Mouse (Mus musculus): ENCODE data around the gene Gse1. TPM values are rescaled to one million over a fixed set of nuclear protein-coding genes. Genes with fewer than 3 reads are reported as not detected.

Gse1 gene
- total and polyA plus RNA-seq, 3 experiments: 23.6 to 128 (median 66.9) TPM

DNA sequence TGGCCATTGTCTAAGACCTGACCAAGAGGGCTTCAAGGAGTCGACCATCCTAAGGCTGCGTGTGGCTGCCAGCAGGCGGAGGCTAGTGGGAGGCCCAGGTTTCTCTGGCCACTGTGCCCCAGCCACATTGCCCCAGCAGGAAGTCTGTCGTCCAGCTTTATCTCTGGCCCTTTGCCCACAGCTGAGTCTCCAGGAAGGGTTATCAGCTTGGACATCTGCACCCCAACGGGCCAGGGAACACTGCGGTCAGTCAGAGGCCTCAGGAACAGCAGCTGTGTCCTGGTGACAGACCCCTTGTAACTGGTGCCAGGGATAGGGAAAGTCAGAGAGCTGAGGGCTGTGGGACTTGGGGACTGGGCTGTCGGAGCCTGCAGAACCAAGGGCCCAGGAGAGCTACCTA, 141.7 kb downstream of the Gse1 start (continued):
- no peak for TF ChIP-seq POLR2AphosphoS5 (IDR thresholded peaks at IDR 0.05; ENCODE audit: borderline replicate concordance, low read depth, low read length)

DNA sequence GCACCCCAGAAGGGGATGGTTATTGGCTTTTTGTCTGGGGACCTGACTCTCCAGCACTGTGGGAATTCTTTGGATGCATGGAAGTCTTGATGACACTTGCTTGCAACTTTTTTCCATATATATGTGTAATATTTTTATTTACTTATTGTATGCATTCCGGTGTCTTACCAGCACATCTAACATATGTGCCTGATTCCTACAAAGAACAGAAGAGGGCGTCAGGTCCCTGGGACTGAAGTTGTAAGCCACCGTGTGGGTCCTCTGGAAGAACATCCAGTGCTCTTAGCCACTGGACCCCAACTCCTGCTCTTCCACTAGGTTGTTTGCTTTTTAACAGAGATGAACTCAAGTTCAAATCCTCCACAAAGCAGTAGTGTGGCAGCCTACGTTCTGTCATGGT, 142.2 kb downstream of the Gse1 start:
- peak overlapping the region; percentile 90 for H3K27ac ChIP-seq (ENCODE audit: control insufficient read depth, low read depth, low read length)
- no peak for TF ChIP-seq POLR2AphosphoS5 (IDR thresholded peaks at IDR 0.05; ENCODE audit: borderline replicate concordance, low read depth, low read length)
- no peak for TF ChIP-seq EP300 (IDR thresholded peaks at IDR 0.05; ENCODE audit: low read depth in 1 of 2, low read length in 2 of 2)
- TF ChIP-seq E2F4 (IDR thresholded peaks at IDR 0.05; ENCODE audit: borderline replicate concordance, low read depth, low read length): no peak
- peak; percentile 80 for TF ChIP-seq RAD21 (IDR thresholded peaks at IDR 0.05; ENCODE audit: low read depth, low read length)
- TF ChIP-seq ZNF384 (IDR thresholded peaks at IDR 0.05; ENCODE audit: low read depth, low read length): no peak
- TF ChIP-seq MEF2A (IDR thresholded peaks at IDR 0.05; ENCODE audit: extremely low read depth, insufficient replicate concordance, low read depth, low read length, poor library complexity, severe bottlenecking): no peak
- no peak for TF ChIP-seq GABPA (IDR thresholded peaks at IDR 0.05; ENCODE audit: low read depth, low read length)
- TF ChIP-seq RCOR1 (IDR thresholded peaks at IDR 0.05; ENCODE audit: low read depth, low read length): no peak
- no peak for TF ChIP-seq ZMIZ1 (IDR thresholded peaks at IDR 0.05; ENCODE audit: low read depth, low read length)
- TF ChIP-seq MYB (IDR thresholded peaks at IDR 0.05; ENCODE audit: low read depth, low read length): no peak; the same call in 1 of the 2 replicates
- no peak for TF ChIP-seq NRF1 (IDR thresholded peaks at IDR 0.05; ENCODE audit: insufficient read depth, low read depth, low read length, poor library complexity, severe bottlenecking)
- peak; percentile 35; the same call in 1 of the 2 replicates for TF ChIP-seq HCFC1 (IDR thresholded peaks at IDR 0.05; ENCODE audit: low read depth, low read length)
- TF ChIP-seq GATA1 (IDR thresholded peaks at IDR 0.05; ENCODE audit: low read depth, low read length): no peak
- TF ChIP-seq MXI1 (IDR thresholded peaks at IDR 0.05; ENCODE audit: low read depth, low read length): no peak
- no peak for TF ChIP-seq KAT2A (conservative IDR thresholded peaks at IDR 0.05; ENCODE audit: low read depth, low read length)
- TF ChIP-seq SMC3 (IDR thresholded peaks at IDR 0.05; ENCODE audit: low read depth, low read length): peak; percentile 82
- TF ChIP-seq USF2 (IDR thresholded peaks at IDR 0.05; ENCODE audit: borderline replicate concordance in 1 of 2, insufficient read depth in 1 of 2, low read depth in 1 of 2, low read length in 2 of 2): no peak
- TF ChIP-seq MAZ (IDR thresholded peaks at IDR 0.05; ENCODE audit: low read depth, low read length): 0 out of 2 replicates have a peak, but pooled peaks have one; percentile 28
- TF ChIP-seq MYC (IDR thresholded peaks at IDR 0.05; ENCODE audit: low read depth, low read length): no peak; the same call in 1 of the 2 replicates
- 0 out of 2 replicates have a peak, but pooled peaks have one; percentile 33 for TF ChIP-seq TCF12 (IDR thresholded peaks at IDR 0.05; ENCODE audit: low read depth, low read length)
- TF ChIP-seq USF1 (IDR thresholded peaks at IDR 0.05; ENCODE audit: low read depth, low read length): no peak
- peak; percentile 88 for TF ChIP-seq ZC3H11A (IDR thresholded peaks at IDR 0.05; ENCODE audit: low read depth, low read length)
- TF ChIP-seq SIN3A (IDR thresholded peaks at IDR 0.05; ENCODE audit: low read length): peak; percentile 51
- TF ChIP-seq POLR2AphosphoS2 (IDR thresholded peaks at IDR 0.05; ENCODE audit: low read length): no peak
- 0 out of 2 replicates have a peak, but pooled peaks have one; percentile 12 for TF ChIP-seq TBP (IDR thresholded peaks at IDR 0.05; ENCODE audit: low read depth, low read length)
- 0 out of 2 replicates have a peak, but pooled peaks have one; percentile 30 for TF ChIP-seq BHLHE40 (IDR thresholded peaks at IDR 0.05; ENCODE audit: borderline replicate concordance, low read depth, low read length)
- TF ChIP-seq MAFK (IDR thresholded peaks at IDR 0.05; ENCODE audit: borderline replicate concordance, low read depth, low read length): no peak
- TF ChIP-seq UBTF (IDR thresholded peaks at IDR 0.05; ENCODE audit: borderline replicate concordance, insufficient read depth, low read depth, low read length): no peak
- TF ChIP-seq CHD1 (IDR thresholded peaks at IDR 0.05; ENCODE audit: low read depth, low read length): no peak
- no peak for TF ChIP-seq TAL1 (IDR thresholded peaks at IDR 0.05; ENCODE audit: low read length)
- no peak for TF ChIP-seq ZKSCAN1 (IDR thresholded peaks at IDR 0.05; ENCODE audit: low read depth, low read length)
- no peak for TF ChIP-seq JUND (IDR thresholded peaks at IDR 0.05; ENCODE audit: low read depth, low read length)
- TF ChIP-seq POLR2A (IDR thresholded peaks at IDR 0.05; ENCODE audit: control insufficient read depth in 1 of 2, insufficient read depth in 1 of 2, low read depth in 1 of 2, low read length in 2 of 2, poor library complexity in 1 of 2): no peak
- 0 out of 2 replicates have a peak, but pooled peaks have one; percentile 37 for TF ChIP-seq ETS1 (IDR thresholded peaks at IDR 0.05; ENCODE audit: low read depth, low read length)

More for the DNA sequence above, 142.2 kb downstream of the Gse1 start:
- DNase-seq (ENCODE audit: low read depth, low spot score): peak; percentile 86
- Histone ChIP-seq H3K27me3 (ENCODE audit: control insufficient read depth in 1 of 2, insufficient read depth in 2 of 2, low read length in 2 of 2) (no peaks in the 10 kb centered on the region), H3K36me3 (ENCODE audit: control insufficient read depth in 1 of 2, insufficient read depth in 2 of 2, low read length in 2 of 2) (peaks cover 0 to 41% of the 10 kb centered on the region in 2 experiments; a peak in 2 of 4 replicates), H3K9me3 (replicated peaks; ENCODE audit: insufficient read depth, low read length) (no peaks in the 10 kb centered on the region), H3K4me3 (ENCODE audit: control insufficient read depth in 1 of 2, insufficient read depth in 1 of 2, low read depth in 2 of 2, low read length in 2 of 2) (peak overlapping the region in 1 of 2 experiments; percentile 45; a peak in 2 of 4 replicates), H3K4me1 (ENCODE audit: control insufficient read depth in 1 of 2, insufficient read depth in 2 of 2, low read length in 2 of 2) (peaks cover 16 to 62% of the 10 kb centered on the region in 2 experiments), H3K9ac (ENCODE audit: control insufficient read depth, low read depth, low read length, poor library complexity, severe bottlenecking) (peak overlapping the region; percentile 69), H3K79me2 (ENCODE audit: control insufficient read depth, insufficient read depth, low read length, poor library complexity) (peaks cover 18% of the 10 kb centered on the region)

Data from MEL (cell line).